Mouse (Mus musculus) brain, embryonic 14.5 days (tissue): ENCODE measurements at regions not wholly inside any gene's neighbourhood (a gene's known extent, or its start where the extent isn't known, plus 50 kb on each side); places are given as distances from the start of the nearest gene placed in this dataset.

Experiments used
- CTCF ChIP-seq: fragments of 200-500 bp; IDR thresholded peaks from 2 replicates; pipeline ENCODE4 v1.5.1; 2012; ENCODE audit warnings: inconsistent platforms, mild to moderate bottlenecking, moderate library complexity, borderline replicate concordance; ENCODE audit not compliant: insufficient read depth, insufficient read length; ENCODE audit errors: extremely low read depth
- POLR2A ChIP-seq: fragments of 200-500 bp; IDR thresholded peaks from 2 replicates; pipeline ENCODE4 v1.6.1; 2012; ENCODE audit warnings: mild to moderate bottlenecking, inconsistent platforms, borderline replicate concordance; ENCODE audit not compliant: poor library complexity, insufficient read depth, insufficient read length, severe bottlenecking; ENCODE audit errors: extremely low read depth

- no peak for TF ChIP-seq POLR2A
- TF ChIP-seq CTCF = no peak
Measured at GRCm38 (mm10) chr13:83055865-83056264, 448.0 kb upstream of the Mef2c start.
